Mouse (Mus musculus): ENCODE data around the gene Shisa5.

GRCm38 (mm10) chr9:109096856-109097255, 58.5 kb downstream of the Shisa5 start:
- TF ChIP-seq CTCF (IDR thresholded peaks at IDR 0.05) (no peak), EP300 (IDR thresholded peaks at IDR 0.05) (no peak)
